Mouse (Mus musculus) liver, postnatal 0 days (tissue): ENCODE measurements around the gene Cabin1.

Experiments used
- CTCF ChIP-seq: sonication (generic); IDR thresholded peaks from 2 replicates; pipeline ENCODE4 v1.5.1; 2016; ENCODE audit warnings: antibody characterized with exemption, low read depth
- EP300 ChIP-seq: IDR thresholded peaks from 2 replicates; pipeline ENCODE4 v1.6.1; 2016; ENCODE audit warnings: antibody characterized with exemption, low read depth, mild to moderate bottlenecking

DNA sequence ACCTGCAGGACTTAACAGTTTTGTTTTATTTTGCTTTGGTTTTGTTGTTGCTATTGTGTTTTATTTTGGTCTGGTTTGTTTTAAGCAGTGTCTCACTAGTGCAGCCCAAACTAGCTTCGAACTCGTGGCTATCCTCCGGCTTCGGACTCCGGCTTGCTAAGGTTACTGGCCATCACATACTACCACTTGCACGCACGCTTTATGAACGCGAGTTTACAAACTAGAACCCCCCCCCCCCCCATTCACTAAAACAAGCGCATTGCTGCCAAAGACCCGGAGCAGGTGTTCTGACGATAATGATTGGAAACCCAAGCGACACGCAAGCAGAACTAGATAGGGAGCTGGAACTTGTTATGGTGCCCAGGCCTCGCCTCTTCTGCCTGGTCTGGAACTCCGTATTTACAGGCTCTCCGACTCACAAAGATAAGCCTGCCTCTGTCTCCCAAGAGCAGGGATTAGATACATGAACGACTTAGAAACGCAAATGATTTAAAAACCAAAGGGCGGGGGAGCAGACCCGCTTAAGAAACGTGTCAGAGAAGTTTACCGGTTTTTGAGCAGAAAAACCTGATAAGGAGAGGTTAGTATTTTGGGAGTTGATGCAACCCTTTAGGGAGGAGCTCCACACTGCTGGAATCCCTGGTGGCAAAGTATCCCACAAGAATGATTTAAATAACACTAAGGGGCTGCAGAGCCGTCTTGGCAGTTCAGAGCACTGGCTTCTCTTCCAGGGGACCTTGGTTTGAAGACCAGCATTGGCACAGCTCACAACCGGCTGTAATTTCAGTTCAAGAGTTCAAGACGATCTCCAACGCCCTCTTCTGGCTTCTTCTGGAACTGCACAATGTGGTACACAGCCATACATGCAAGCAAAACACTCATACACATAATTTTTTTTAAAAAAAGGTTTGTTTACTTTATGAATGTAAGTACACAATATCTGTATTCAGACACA, 655 bp upstream of the Cabin1 start:
- TF ChIP-seq CTCF (peak; percentile 92), EP300 (peak; percentile 37; the same call in 1 of the 2 replicates)
